Mouse (Mus musculus) adrenal gland, adult (tissue): ENCODE data around the gene Dnaic2.

ENCODE experiments used
- DNase-seq, 2 experiments: peaks; one replicate each; pipeline ENCODE4 v3.0.0; 2022 to 2023; ENCODE audit warnings: low spot score in 1 of 2; ENCODE audit not compliant: inconsistent age in 2 of 2

Dnaic2 gene

GRCm38 (mm10) chr11:114741451-114741850 lies 14.2 kb downstream of the Dnaic2 start:
- DNase-seq = no peak

- peak; percentile 84 to 96 for DNase-seq
Measured at GRCm38 (mm10) chr11:114745134-114745533, 17.9 kb downstream of the Dnaic2 start.

GRCm38 (mm10) chr11:114747564-114748138 lies 20.4 kb downstream of the Dnaic2 start:
- no peak for DNase-seq

GRCm38 (mm10) chr11:114764820-114765818 lies 37.9 kb downstream of the Dnaic2 start, which contains the start of gene Kif19a:
Gene Kif19a (plus strand): TSS chr11:114765388.
- DNase-seq = peak; percentile 72 to 83

GRCm38 (mm10) chr11:114769911-114770310 lies 42.7 kb downstream of the Dnaic2 start:
- DNase-seq = no peak

- DNase-seq = no peak
Measured at GRCm38 (mm10) chr11:114771896-114772295, 44.7 kb downstream of the Dnaic2 start.

- no peak for DNase-seq
Measured at GRCm38 (mm10) chr11:114780076-114780475, 52.9 kb downstream of the Dnaic2 start.

GRCm38 (mm10) chr11:114785892-114786291 lies 58.7 kb downstream of the Dnaic2 start:
- no peak for DNase-seq

GRCm38 (mm10) chr11:114786326-114786725 lies 59.1 kb downstream of the Dnaic2 start:
- peak; percentile 21 to 45 for DNase-seq

- no peak for DNase-seq
Measured at GRCm38 (mm10) chr11:114787611-114788010, 60.4 kb downstream of the Dnaic2 start.

- peak; percentile 79 to 92 for DNase-seq
Measured at GRCm38 (mm10) chr11:114789061-114789714, 62.0 kb downstream of the Dnaic2 start.

GRCm38 (mm10) chr11:114789716-114790115 lies 62.5 kb downstream of the Dnaic2 start:
- DNase-seq = no peak

- no peak for DNase-seq
Measured at GRCm38 (mm10) chr11:114790171-114790570, 63.0 kb downstream of the Dnaic2 start.

GRCm38 (mm10) chr11:114790841-114791240 lies 63.6 kb downstream of the Dnaic2 start:
- no peak for DNase-seq

- DNase-seq = no peak
Measured at GRCm38 (mm10) chr11:114791351-114791889, 64.2 kb downstream of the Dnaic2 start.

- no peak for DNase-seq
Measured at GRCm38 (mm10) chr11:114791891-114792411, 64.7 kb downstream of the Dnaic2 start.

- DNase-seq = no peak
Measured at GRCm38 (mm10) chr11:114792931-114793494, 65.8 kb downstream of the Dnaic2 start.

- DNase-seq = no peak
Measured at GRCm38 (mm10) chr11:114793868-114794545, 66.8 kb downstream of the Dnaic2 start.

GRCm38 (mm10) chr11:114794691-114795090 lies 67.5 kb downstream of the Dnaic2 start:
- no peak for DNase-seq

- DNase-seq = peak; percentile 20 to 75
Measured at GRCm38 (mm10) chr11:114795231-114795746, 68.1 kb downstream of the Dnaic2 start.
